Comparison of ENCODE assay signal across 7 mouse cellular contexts in the genomic region with DNA sequence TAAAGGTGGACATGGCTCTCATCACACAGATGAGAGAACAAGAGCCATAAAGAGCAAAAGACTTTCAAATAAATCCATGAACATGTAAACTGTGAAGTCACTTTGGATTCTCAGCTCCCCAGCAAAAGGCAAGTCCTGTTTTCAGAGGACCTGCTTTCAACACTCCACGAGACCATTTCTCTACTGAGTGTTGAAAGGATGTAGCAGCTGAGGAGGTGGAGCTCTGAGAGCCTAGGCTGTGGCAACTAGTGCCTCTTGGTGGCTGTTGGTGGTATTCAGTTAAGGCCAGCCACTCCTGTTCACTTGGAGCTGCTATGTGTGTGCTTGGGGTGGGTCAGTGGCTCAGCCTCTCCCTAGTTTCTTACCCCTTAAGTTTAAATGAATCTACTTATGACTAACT. TPM values are rescaled to one million over a fixed set of nuclear protein-coding genes. Genes with fewer than 3 reads are reported as not detected.
DNase-seq lines count a peak whose midpoint lies in the region; ATAC-seq and TF ChIP-seq lines count a peak whose summit lies in the region.

No protein-coding gene starts in this region.

- TF ChIP-seq CTCF in midbrain, postnatal 0 days (IDR thresholded peaks at IDR 0.05) = peak; percentile 30

- H3K9ac ChIP-seq in embryonic facial prominence, embryonic 12.5 days = peak overlapping the region; percentile 64; the same call in 1 of the 2 replicates
- H3K9ac ChIP-seq in intestine, embryonic 15.5 days = peak overlapping the region; percentile 73
- H3K9ac ChIP-seq in midbrain, postnatal 0 days (replicated peaks; ENCODE audit: low read length, poor library complexity, severe bottlenecking) = no peak overlapping the region

- H3K9me3 ChIP-seq in embryonic facial prominence, embryonic 12.5 days = no peaks in the 10 kb centered on the region
- no peaks in the 10 kb centered on the region for H3K9me3 ChIP-seq in intestine, embryonic 15.5 days
- H3K9me3 ChIP-seq in midbrain, postnatal 0 days (ENCODE audit: low read length) = no peaks in the 10 kb centered on the region

- DNase-seq in 3T3-L1 (ENCODE audit: low read depth, low spot score) (peak; percentile 86), A20 (ENCODE audit: low read depth, low spot score) (peak; percentile 79)
- peak; percentile 31 for DNase-seq in midbrain, postnatal 0 days (ENCODE audit: low spot score)
- no peak for DNase-seq in urinary bladder, postnatal 4 days (ENCODE audit: low spot score in 2 of 2)
- DNase-seq in adrenal gland, adult 8-10 months = no peak

- peak overlapping the region; percentile 94 for H3K4me2 ChIP-seq in embryonic facial prominence, embryonic 12.5 days (replicated peaks)
- H3K4me2 ChIP-seq in intestine, embryonic 15.5 days (replicated peaks) = peak overlapping the region; percentile 90
- peak overlapping the region; percentile 94; the same call in 1 of the 2 replicates for H3K4me2 ChIP-seq in midbrain, postnatal 0 days (ENCODE audit: low read depth, low read length, poor library complexity, severe bottlenecking)

- ATAC-seq in embryonic facial prominence, embryonic 12.5 days (ENCODE audit: insufficient number of reproducible peaks, insufficient read depth, low FRiP score, low TSS enrichment) = no peak
- ATAC-seq in intestine, embryonic 15.5 days = no peak
- ATAC-seq in midbrain, postnatal 0 days (ENCODE audit: low FRiP score) = no peak

- no peaks in the 10 kb centered on the region for H3K27me3 ChIP-seq in embryonic facial prominence, embryonic 12.5 days
- H3K27me3 ChIP-seq in intestine, embryonic 15.5 days (replicated peaks) = no peaks in the 10 kb centered on the region
- no peaks in the 10 kb centered on the region for H3K27me3 ChIP-seq in midbrain, postnatal 0 days (ENCODE audit: insufficient read depth, low read length)

- H3K36me3 ChIP-seq in embryonic facial prominence, embryonic 12.5 days = no peaks in the 10 kb centered on the region
- no peaks in the 10 kb centered on the region for H3K36me3 ChIP-seq in intestine, embryonic 15.5 days
- H3K36me3 ChIP-seq in midbrain, postnatal 0 days (ENCODE audit: insufficient read depth, low read length) = no peaks in the 10 kb centered on the region

- WGBS in embryonic facial prominence, embryonic 12.5 days = 40% methylated on average over 1 of the region's 1 CpGs
- whole genome bisulfite sequencing in intestine, embryonic 15.5 days = 29% methylated on average over 1 of the region's 1 CpGs
- WGBS in midbrain, postnatal 0 days = 6% methylated on average over 1 of the region's 1 CpGs

- H3K4me3 ChIP-seq in embryonic facial prominence, embryonic 12.5 days = peak overlapping the region; percentile 73
- peak overlapping the region; percentile 73 for H3K4me3 ChIP-seq in intestine, embryonic 15.5 days (replicated peaks)
- H3K4me3 ChIP-seq in midbrain, postnatal 0 days (ENCODE audit: low read depth, low read length) = no peak overlapping the region

- H3K27ac ChIP-seq in embryonic facial prominence, embryonic 12.5 days = no peak overlapping the region
- no peak overlapping the region for H3K27ac ChIP-seq in intestine, embryonic 15.5 days
- no peak overlapping the region for H3K27ac ChIP-seq in midbrain, postnatal 0 days (ENCODE audit: low read depth, low read length)

- peaks cover 14% of the 10 kb centered on the region for H3K4me1 ChIP-seq in embryonic facial prominence, embryonic 12.5 days
- peaks cover 11% of the 10 kb centered on the region for H3K4me1 ChIP-seq in intestine, embryonic 15.5 days (replicated peaks)
- no peaks in the 10 kb centered on the region for H3K4me1 ChIP-seq in midbrain, postnatal 0 days (ENCODE audit: insufficient read depth, low read length)

RNA-seq across cellular contexts. Expression of gene Asf1b, which starts 1.5 kb away (rescaled TPM):
- 54.4 and 55.0 TPM in 2 replicates for polyA plus RNA-seq in embryonic facial prominence, embryonic 12.5 days (2016; fragmentation: Nextera tagmentation; extraction: Ambion mirVana)
- 57.8 and 60.9 TPM in 2 replicates for polyA plus RNA-seq in intestine, embryonic 15.5 days (2015; fragmentation: Nextera tagmentation; extraction: Ambion mirVana)
- total RNA-seq in midbrain, postnatal 0 days (2014; rRNA removed) = 3.9 and 20.4 TPM in 2 replicates
- polyA plus RNA-seq in midbrain, postnatal 0 days (2015; fragmentation: Nextera tagmentation; extraction: Ambion mirVana) = 3.8 and 4.3 TPM in 2 replicates
- 1 to 10 TPM; 1.1 to 2.7 (median 1.8) TPM for total RNA-seq in adrenal gland, adult 8-10 months (2022)

RNA-seq across cellular contexts. Expression of gene Gm10644, which starts 1.8 kb away (rescaled TPM):
- 0.47 and 0.79 TPM in 2 replicates for polyA plus RNA-seq in embryonic facial prominence, embryonic 12.5 days (2016; fragmentation: Nextera tagmentation; extraction: Ambion mirVana)
- 0.44 and 0.47 TPM in 2 replicates for polyA plus RNA-seq in intestine, embryonic 15.5 days (2015; fragmentation: Nextera tagmentation; extraction: Ambion mirVana)
- total RNA-seq in midbrain, postnatal 0 days (2014; rRNA removed) = 0.47 and 0.60 TPM in 2 replicates
- polyA plus RNA-seq in midbrain, postnatal 0 days (2015; fragmentation: Nextera tagmentation; extraction: Ambion mirVana) = 0.36 and 0.39 TPM in 2 replicates
- total RNA-seq in adrenal gland, adult 8-10 months (2022) = 1 to 10 TPM; 1.5 to 2.2 (median 1.9) TPM

RNA-seq across cellular contexts. Expression of gene Prkaca, which starts 16.0 kb away (rescaled TPM):
- 191 and 206 TPM in 2 replicates for polyA plus RNA-seq in embryonic facial prominence, embryonic 12.5 days (2016; fragmentation: Nextera tagmentation; extraction: Ambion mirVana)
- 115 and 121 TPM in 2 replicates for polyA plus RNA-seq in intestine, embryonic 15.5 days (2015; fragmentation: Nextera tagmentation; extraction: Ambion mirVana)
- 190 and 218 TPM in 2 replicates for total RNA-seq in midbrain, postnatal 0 days (2014; rRNA removed)
- polyA plus RNA-seq in midbrain, postnatal 0 days (2015; fragmentation: Nextera tagmentation; extraction: Ambion mirVana) = 253 and 259 TPM in 2 replicates
- total RNA-seq in adrenal gland, adult 8-10 months (2022) = 100 to 1,000 TPM; 240 to 263 (median 253) TPM

RNA-seq across cellular contexts. Expression of gene Samd1, which starts 40.7 kb away (rescaled TPM):
- polyA plus RNA-seq in embryonic facial prominence, embryonic 12.5 days (2016; fragmentation: Nextera tagmentation; extraction: Ambion mirVana) = 11.6 and 14.1 TPM in 2 replicates
- polyA plus RNA-seq in intestine, embryonic 15.5 days (2015; fragmentation: Nextera tagmentation; extraction: Ambion mirVana) = 8.4 and 8.7 TPM in 2 replicates
- total RNA-seq in midbrain, postnatal 0 days (2014; rRNA removed) = 65.3 and 86.9 TPM in 2 replicates
- 4.1 and 4.6 TPM in 2 replicates for polyA plus RNA-seq in midbrain, postnatal 0 days (2015; fragmentation: Nextera tagmentation; extraction: Ambion mirVana)
- 10 to 100 TPM; 27.4 to 44.2 (median 34.9) TPM for total RNA-seq in adrenal gland, adult 8-10 months (2022)

RNA-seq across cellular contexts. Expression of gene 1700067K01Rik, which starts 44.5 kb away (rescaled TPM):
- 1.9 and 2.0 TPM in 2 replicates for polyA plus RNA-seq in embryonic facial prominence, embryonic 12.5 days (2016; fragmentation: Nextera tagmentation; extraction: Ambion mirVana)
- 0.86 and 0.87 TPM in 2 replicates for polyA plus RNA-seq in intestine, embryonic 15.5 days (2015; fragmentation: Nextera tagmentation; extraction: Ambion mirVana)
- total RNA-seq in midbrain, postnatal 0 days (2014; rRNA removed) = 1.2 TPM in 1 of 2 replicates, not detected in the other
- 0.58 and 0.69 TPM in 2 replicates for polyA plus RNA-seq in midbrain, postnatal 0 days (2015; fragmentation: Nextera tagmentation; extraction: Ambion mirVana)
- under 1 TPM in 2 of 4 experiments, not detected in 2; 0.49 TPM for total RNA-seq in adrenal gland, adult 8-10 months (2022)

Comparison
In these comparisons a context has a peak if more than half of its experiments do, and no peak if none do; other contexts are left out.
1. DNase-seq: peak in 3T3-L1 (single experiment), A20 (single experiment) and midbrain, postnatal 0 days (single experiment); none in urinary bladder, postnatal 4 days (0 of 2) and adrenal gland, adult 8-10 months (single experiment).
2. RNA of gene Asf1b, which starts 1.5 kb away (polyA plus RNA-seq): 57.8 to 60.9 TPM in intestine, embryonic 15.5 days and 54.4 to 55.0 TPM in embryonic facial prominence, embryonic 12.5 days; 3.8 to 4.3 TPM in midbrain, postnatal 0 days; every median in the first group is over 10 times any median in the second.
3. Peak in every context shown above with its lines, with median percentiles within 50 percentile points of each other: H3K4me2 ChIP-seq.